Mouse (Mus musculus) E14TG2a.4 (cell line): ENCODE results near the gene Fam213b.

ENCODE experiments used
- H3K27me3 ChIP-seq: 2 replicates; pipeline ENCODE4 v1.6.1; 2014; ENCODE audit warnings: low read length, control low read depth; ENCODE audit not compliant: insufficient read depth
- H3K36me3 ChIP-seq: 2 replicates; pipeline ENCODE4 v1.6.1; 2014; ENCODE audit warnings: low read length, control low read depth; ENCODE audit not compliant: insufficient read depth
- H3K4me1 ChIP-seq: replicated peaks from 2 replicates; pipeline ENCODE4 v1.6.1; 2014; ENCODE audit warnings: low read depth, low read length, control low read depth
- H3K4me3 ChIP-seq: replicated peaks from 2 replicates; pipeline ENCODE4 v1.5.1; 2014; ENCODE audit warnings: mild to moderate bottlenecking, low read length
- H3K9me3 ChIP-seq: 2 replicates; pipeline ENCODE4 v1.6.1; 2014; ENCODE audit warnings: low read length, control low read depth
- CTCF ChIP-seq: conservative IDR thresholded peaks from 2 replicates; pipeline ENCODE4 v1.5.1; 2014; ENCODE audit warnings: low read length
- NANOG ChIP-seq: IDR thresholded peaks from 2 replicates; pipeline ENCODE4 v1.6.1; 2014; ENCODE audit warnings: borderline replicate concordance, low read length, mixed read lengths
- POU5F1 ChIP-seq: IDR thresholded peaks from 2 replicates; pipeline ENCODE4 v1.6.1; 2014; ENCODE audit warnings: low read length, borderline replicate concordance

Gene Fam213b

GRCm38 (mm10) chr4:154913845-154914244, 14.9 kb upstream of the Fam213b start:
- Histone ChIP-seq H3K27me3 (0 out of 2 replicates have a peak, but pooled peaks cover 3% of the 10 kb centered on the region), H3K9me3 (peaks cover 4% of the 10 kb centered on the region; the same call in 1 of the 2 replicates), H3K4me1 (peaks cover 3% of the 10 kb centered on the region), H3K36me3 (no peaks in the 10 kb centered on the region), H3K4me3 (no peak overlapping the region)
- no peak for TF ChIP-seq CTCF
- no peak for TF ChIP-seq POU5F1
- no peak for TF ChIP-seq NANOG

GRCm38 (mm10) chr4:154911644-154912043, 12.7 kb upstream of the Fam213b start:
- Histone ChIP-seq H3K36me3 (no peaks in the 10 kb centered on the region), H3K4me1 (peaks cover 14% of the 10 kb centered on the region), H3K27me3 (0 out of 2 replicates have a peak, but pooled peaks cover 3% of the 10 kb centered on the region), H3K9me3 (peaks cover 4% of the 10 kb centered on the region; the same call in 1 of the 2 replicates), H3K4me3 (no peak overlapping the region)
- TF ChIP-seq POU5F1: no peak
- TF ChIP-seq CTCF: no peak
- no peak for TF ChIP-seq NANOG

GRCm38 (mm10) chr4:154910606-154911522, 11.9 kb upstream of the Fam213b start:
- no peak for TF ChIP-seq POU5F1
- no peak for TF ChIP-seq CTCF
- no peak for TF ChIP-seq NANOG
- Histone ChIP-seq H3K27me3 (0 out of 2 replicates have a peak, but pooled peaks cover 3% of the 10 kb centered on the region), H3K36me3 (no peaks in the 10 kb centered on the region), H3K4me3 (no peak overlapping the region), H3K9me3 (peaks cover 4% of the 10 kb centered on the region; the same call in 1 of the 2 replicates), H3K4me1 (peaks cover 14% of the 10 kb centered on the region)

- TF ChIP-seq POU5F1: no peak
- no peak for TF ChIP-seq CTCF
- TF ChIP-seq NANOG: no peak
- no peak overlapping the region for H3K4me3 ChIP-seq
- H3K4me1 ChIP-seq: peaks cover 31% of the 10 kb centered on the region
- H3K27me3 ChIP-seq: no peaks in the 10 kb centered on the region
- H3K36me3 ChIP-seq: no peaks in the 10 kb centered on the region
- H3K9me3 ChIP-seq: peaks cover 4% of the 10 kb centered on the region; the same call in 1 of the 2 replicates
These were observed 9.6 kb upstream of the Fam213b start for GRCm38 (mm10) chr4:154908490-154908889.

GRCm38 (mm10) chr4:154907833-154908232, 8.9 kb upstream of the Fam213b start:
- H3K9me3 ChIP-seq: peaks cover 4% of the 10 kb centered on the region; the same call in 1 of the 2 replicates
- no peaks in the 10 kb centered on the region for H3K27me3 ChIP-seq
- TF ChIP-seq CTCF (peak; percentile 74), NANOG (no peak)
- no peaks in the 10 kb centered on the region for H3K36me3 ChIP-seq
- H3K4me3 ChIP-seq: no peak overlapping the region
- H3K4me1 ChIP-seq: peaks cover 35% of the 10 kb centered on the region

GRCm38 (mm10) chr4:154904185-154905071, 5.5 kb upstream of the Fam213b start:
- TF ChIP-seq CTCF (no peak), POU5F1 (no peak), NANOG (no peak)
- Histone ChIP-seq H3K4me3 (peak overlapping the region; percentile 84), H3K9me3 (peaks cover under 1% of the 10 kb centered on the region; the same call in 1 of the 2 replicates), H3K27me3 (no peaks in the 10 kb centered on the region), H3K36me3 (no peaks in the 10 kb centered on the region), H3K4me1 (peaks cover 38% of the 10 kb centered on the region)

- H3K9me3 ChIP-seq: no peaks in the 10 kb centered on the region
- no peak overlapping the region for H3K4me3 ChIP-seq
- peaks cover 43% of the 10 kb centered on the region for H3K4me1 ChIP-seq
- 0 out of 2 replicates have a peak, but pooled peaks cover under 1% of the 10 kb centered on the region for H3K36me3 ChIP-seq
- H3K27me3 ChIP-seq: peaks cover 6% of the 10 kb centered on the region; the same call in 1 of the 2 replicates
- TF ChIP-seq CTCF: no peak
- no peak for TF ChIP-seq POU5F1
- TF ChIP-seq NANOG: no peak
These were observed 3.4 kb upstream of the Fam213b start for GRCm38 (mm10) chr4:154902371-154902770.
